Mouse (Mus musculus) olfactory bulb, adult 2 months (tissue): ENCODE data around the gene Mcee.

Experiments
- CTCF ChIP-seq: fragments of 200-500 bp; IDR thresholded peaks from 2 replicates; pipeline ENCODE4 v1.5.1; 2012; ENCODE audit warnings: low read depth, mild to moderate bottlenecking, low read length, moderate library complexity; ENCODE audit not compliant: insufficient read depth
- POLR2A ChIP-seq: fragments of 200-500 bp; IDR thresholded peaks from 2 replicates; pipeline ENCODE4 v1.6.1; 2012; ENCODE audit warnings: mild to moderate bottlenecking, low read depth, low read length, moderate library complexity; ENCODE audit not compliant: insufficient read depth

- TF ChIP-seq CTCF (no peak), POLR2A (no peak)
These were observed 44.6 kb upstream of the Mcee start for GRCm38 (mm10) chr7:64347813-64348212.
